ENCODE assay signal across 20 mouse cellular contexts in genomic region chr10:8531651-8532050, GRCm38 (mm10). TPM values are rescaled to one million over a fixed set of nuclear protein-coding genes. Genes with fewer than 3 reads are reported as not detected.
"Had no signal": no experiment of that assay in that cellular context is flagged by ENCODE, and none has a peak within 500 bp of the region (broad histone marks: within the 10 kb centered on the region; RNA-seq: fewer than 3 reads in every experiment).

No protein-coding gene starts in this region.

- DNase-seq: liver, postnatal 0 days; lung, adult 2 months; lung, postnatal 14 days; lung, postnatal 36 days; midbrain, embryonic 14.5 days; right cerebral cortex, postnatal 14 days; thymus, adult 18-20 months; thymus, postnatal 25 days had no signal

- H3K9me3 ChIP-seq: liver, embryonic 15.5 days; lung, embryonic 15.5 days; midbrain, embryonic 10.5 days; midbrain, embryonic 12.5 days; neural tube, embryonic 12.5 days; stomach, embryonic 15.5 days had no signal

- H3K36me3 ChIP-seq: liver, embryonic 15.5 days; lung, embryonic 15.5 days; midbrain, embryonic 10.5 days; midbrain, embryonic 12.5 days; neural tube, embryonic 12.5 days; stomach, embryonic 15.5 days had no signal

- H3K27ac ChIP-seq: liver, embryonic 15.5 days; lung, embryonic 15.5 days; macrophage; midbrain, embryonic 10.5 days; midbrain, embryonic 12.5 days; neural tube, embryonic 12.5 days; stomach, embryonic 15.5 days; stomach, postnatal 0 days had no signal

- H3K27me3 ChIP-seq: liver, embryonic 15.5 days; lung, embryonic 15.5 days; midbrain, embryonic 12.5 days; neural tube, embryonic 12.5 days; stomach, embryonic 15.5 days had no signal

- ATAC-seq: liver, postnatal 0 days; lung, postnatal 0 days; midbrain, embryonic 16.5 days had no signal

- H3K4me2 ChIP-seq: liver, embryonic 15.5 days; lung, embryonic 15.5 days; midbrain, embryonic 12.5 days; neural tube, embryonic 12.5 days; stomach, embryonic 15.5 days had no signal

- H3K9ac ChIP-seq: liver, embryonic 15.5 days; liver, postnatal 0 days; lung, embryonic 15.5 days; midbrain, embryonic 12.5 days; neural tube, embryonic 12.5 days; stomach, embryonic 15.5 days had no signal

- H3K4me3 ChIP-seq: liver, embryonic 15.5 days; lung, embryonic 15.5 days; midbrain, embryonic 10.5 days; midbrain, embryonic 12.5 days; myocyte; neural tube, embryonic 12.5 days; stomach, embryonic 15.5 days had no signal

- H3K4me1 ChIP-seq: liver, embryonic 15.5 days; lung, embryonic 15.5 days; midbrain, embryonic 10.5 days; midbrain, embryonic 12.5 days; neural tube, embryonic 12.5 days; stomach, embryonic 15.5 days had no signal

RNA-seq across cellular contexts. Expression of gene Ust, which starts 13.0 kb away (rescaled TPM):
- total RNA-seq: megakaryocyte-erythroid progenitor cell, adult 5-6 weeks had no signal
